Mouse (Mus musculus): Measurements from ENCODE around the gene Hspa1l. TPM values are rescaled to one million over a fixed set of nuclear protein-coding genes. Genes with fewer than 3 reads are reported as not detected.
"Not testable (repeated sequence)": the region's sequence is repeated elsewhere in the genome, so short reads cannot be mapped to it uniquely, and the experiment has no call there.

The Hspa1l gene
- polyA plus RNA-seq, 1 experiment from 2014 or later, result 2.3 TPM

DNA sequence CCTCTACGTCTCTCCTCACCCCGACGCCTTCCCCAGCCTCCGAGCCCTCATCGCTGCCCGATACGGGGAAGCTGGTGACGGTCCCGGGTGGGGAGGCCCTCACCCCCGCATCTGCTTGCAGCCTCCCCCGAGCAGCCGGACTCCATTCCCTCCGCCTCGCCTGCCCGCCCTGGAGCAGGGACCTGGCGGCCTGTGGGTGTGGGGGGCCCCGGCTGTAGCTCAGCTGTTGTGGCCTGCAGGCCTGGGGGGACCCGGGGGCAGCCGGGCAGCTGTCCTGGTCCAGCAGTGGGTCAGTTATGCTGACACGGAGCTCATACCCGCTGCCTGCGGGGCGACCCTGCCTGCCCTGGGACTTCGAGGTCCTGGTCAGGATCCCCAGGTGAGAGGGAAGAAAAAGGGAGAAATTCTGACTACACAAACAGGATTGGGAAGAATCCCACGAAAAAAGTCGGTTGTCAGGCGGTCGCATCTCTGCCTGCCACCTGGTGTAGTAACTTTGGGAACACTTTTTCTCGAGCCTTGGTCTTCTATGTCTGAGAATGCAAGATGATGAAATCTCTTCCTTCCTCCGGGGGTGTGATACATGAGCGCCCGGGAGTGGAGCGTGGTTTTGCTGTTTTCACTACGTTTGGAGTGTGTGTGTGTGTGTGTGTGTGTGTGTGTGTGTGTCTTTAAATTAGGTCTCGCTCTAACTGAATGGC is 29.1 kb downstream of the Hspa1l start:
- H3K4me2 ChIP-seq (replicated peaks), result peak overlapping the region; percentile 97
- H3K9me3 ChIP-seq, result no peaks in the 10 kb centered on the region
- H3K27me3 ChIP-seq (replicated peaks), result no peaks in the 10 kb centered on the region
- H3K4me3 ChIP-seq, result peak overlapping the region; percentile 95
- peaks cover 29% of the 10 kb centered on the region for H3K4me1 ChIP-seq
- peak overlapping the region; percentile 94; the same call in 1 of the 2 replicates for H3K27ac ChIP-seq
- under 1% methylated on average over 35 of the region's 35 CpGs for WGBS
- H3K9ac ChIP-seq, result peak overlapping the region; percentile 96
- ATAC-seq (ENCODE audit: low FRiP score, low read depth), result 0 out of 2 replicates have a peak, but pooled peaks have one; percentile 13
- peaks cover 37% of the 10 kb centered on the region for H3K36me3 ChIP-seq

- no peaks in the 10 kb centered on the region for H3K9me3 ChIP-seq
- no peak overlapping the region for H3K27ac ChIP-seq
- 11% methylated on average over 12 of the region's 12 CpGs for WGBS
- peak overlapping the region; percentile 97 for H3K4me2 ChIP-seq (replicated peaks)
- peak overlapping the region; percentile 95 for H3K4me3 ChIP-seq
- no peak for ATAC-seq (ENCODE audit: low FRiP score, low read depth)
- H3K36me3 ChIP-seq, result peaks cover 42% of the 10 kb centered on the region
- H3K9ac ChIP-seq, result peak overlapping the region; percentile 96
- no peaks in the 10 kb centered on the region for H3K27me3 ChIP-seq (replicated peaks)
- peaks cover 29% of the 10 kb centered on the region for H3K4me1 ChIP-seq
Observed at GRCm38 (mm10) chr17:35002153-35002865, 29.8 kb downstream of the Hspa1l start.

- Histone ChIP-seq H3K36me3 (peaks cover 45% of the 10 kb centered on the region), H3K4me2 (replicated peaks) (peak overlapping the region; percentile 97), H3K9me3 (no peaks in the 10 kb centered on the region), H3K9ac (no peak overlapping the region; the same call in 1 of the 2 replicates), H3K4me3 (no peak overlapping the region), H3K4me1 (peaks cover 29% of the 10 kb centered on the region), H3K27me3 (replicated peaks) (no peaks in the 10 kb centered on the region), H3K27ac (no peak overlapping the region)
- 74% methylated on average over 9 of the region's 9 CpGs for WGBS
- no peak for ATAC-seq (ENCODE audit: low FRiP score, low read depth)
Observed at GRCm38 (mm10) chr17:35003022-35003838, 30.7 kb downstream of the Hspa1l start.

DNA sequence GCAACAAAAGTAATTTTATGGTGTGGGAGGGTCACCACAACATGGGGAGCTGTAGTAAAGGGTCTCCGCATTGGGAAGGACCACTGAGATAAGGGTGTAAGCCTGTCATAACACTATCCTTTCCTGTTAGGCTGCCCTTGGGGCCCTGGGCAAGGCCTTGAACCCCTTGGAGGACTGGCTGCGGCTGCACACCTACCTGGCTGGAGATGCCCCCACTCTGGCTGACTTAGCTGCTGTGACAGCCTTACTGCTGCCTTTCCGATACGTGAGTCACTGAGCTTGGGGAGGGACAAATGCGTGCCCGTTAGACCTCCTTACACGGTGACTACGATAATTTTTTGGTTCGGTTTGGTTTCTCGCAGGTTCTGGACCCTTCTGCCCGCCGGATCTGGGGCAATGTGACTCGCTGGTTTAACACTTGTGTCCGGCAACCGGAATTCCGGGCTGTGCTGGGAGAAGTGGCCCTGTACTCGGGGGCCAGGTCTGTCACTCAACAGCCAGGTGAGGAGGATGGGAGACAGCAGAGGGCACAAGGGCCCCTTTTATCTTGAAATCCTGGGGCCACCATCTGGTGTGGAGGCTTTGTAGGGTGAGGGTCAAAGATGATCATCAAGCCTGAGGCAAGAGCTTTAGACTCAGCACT is 31.7 kb downstream of the Hspa1l start:
- 97% methylated on average over 17 of the region's 17 CpGs for WGBS
- no peak for ATAC-seq (ENCODE audit: low FRiP score, low read depth)
- Histone ChIP-seq H3K9me3 (no peaks in the 10 kb centered on the region), H3K27me3 (replicated peaks) (no peaks in the 10 kb centered on the region), H3K4me3 (no peak overlapping the region), H3K27ac (no peak overlapping the region), H3K4me2 (replicated peaks) (no peak overlapping the region), H3K4me1 (peaks cover 29% of the 10 kb centered on the region), H3K36me3 (peaks cover 50% of the 10 kb centered on the region), H3K9ac (no peak overlapping the region)

DNA sequence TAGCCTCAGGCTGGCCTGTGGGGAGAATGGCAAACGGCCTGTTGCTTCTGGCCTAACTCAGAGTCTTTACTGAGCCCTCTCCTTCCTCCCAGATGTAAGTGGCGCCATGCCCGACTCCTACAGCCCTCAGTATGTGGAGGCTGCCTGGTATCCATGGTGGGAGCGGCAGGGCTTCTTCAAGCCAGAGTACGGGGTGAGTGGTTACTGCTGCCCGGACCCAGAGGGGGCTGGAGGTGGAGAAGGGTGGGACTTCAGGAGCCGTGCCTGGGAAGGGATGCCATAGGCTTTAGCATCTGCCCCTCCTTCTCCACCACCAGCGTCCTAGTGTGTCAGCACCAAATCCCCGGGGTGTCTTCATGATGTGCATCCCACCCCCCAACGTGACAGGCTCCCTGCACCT is 32.7 kb downstream of the Hspa1l start:
- no peak overlapping the region for H3K27ac ChIP-seq
- peaks cover 59% of the 10 kb centered on the region for H3K36me3 ChIP-seq
- no peak overlapping the region for H3K4me2 ChIP-seq (replicated peaks)
- H3K9ac ChIP-seq, result no peak overlapping the region
- no peaks in the 10 kb centered on the region for H3K9me3 ChIP-seq
- ATAC-seq (ENCODE audit: low FRiP score, low read depth), result no peak
- no peak overlapping the region for H3K4me3 ChIP-seq
- H3K27me3 ChIP-seq (replicated peaks), result no peaks in the 10 kb centered on the region
- peaks cover 22% of the 10 kb centered on the region for H3K4me1 ChIP-seq
- WGBS, result 91% methylated on average over 10 of the region's 10 CpGs

DNA sequence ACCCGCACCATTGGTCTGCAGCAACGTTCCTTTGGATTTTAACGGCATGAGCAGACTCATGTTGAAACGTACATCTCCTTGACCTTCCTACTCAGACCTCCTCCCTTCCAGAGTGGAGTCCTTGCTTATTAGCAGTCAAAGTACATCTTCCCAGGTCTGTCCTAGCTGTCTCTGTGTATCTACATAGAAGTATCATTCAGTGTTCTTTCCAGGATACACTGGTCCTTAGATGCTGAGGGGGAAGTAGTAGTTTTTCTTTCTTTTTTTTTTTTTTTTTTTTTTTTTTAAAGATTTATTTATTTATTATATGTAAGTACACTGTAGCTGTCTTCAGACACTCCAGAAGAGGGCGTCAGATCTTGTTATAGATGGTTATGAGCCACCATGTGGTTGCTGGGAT is 33.4 kb downstream of the Hspa1l start:
- Histone ChIP-seq H3K36me3 (peaks cover 67% of the 10 kb centered on the region), H3K4me1 (peaks cover 22% of the 10 kb centered on the region)
- not testable (repeated sequence) for ATAC-seq (ENCODE audit: low FRiP score, low read depth); H3K4me2 ChIP-seq (replicated peaks); H3K27me3 ChIP-seq (replicated peaks); H3K4me3 ChIP-seq; H3K9ac ChIP-seq; H3K9me3 ChIP-seq; H3K27ac ChIP-seq
- 93% methylated on average over 4 of the region's 5 CpGs for WGBS

DNA sequence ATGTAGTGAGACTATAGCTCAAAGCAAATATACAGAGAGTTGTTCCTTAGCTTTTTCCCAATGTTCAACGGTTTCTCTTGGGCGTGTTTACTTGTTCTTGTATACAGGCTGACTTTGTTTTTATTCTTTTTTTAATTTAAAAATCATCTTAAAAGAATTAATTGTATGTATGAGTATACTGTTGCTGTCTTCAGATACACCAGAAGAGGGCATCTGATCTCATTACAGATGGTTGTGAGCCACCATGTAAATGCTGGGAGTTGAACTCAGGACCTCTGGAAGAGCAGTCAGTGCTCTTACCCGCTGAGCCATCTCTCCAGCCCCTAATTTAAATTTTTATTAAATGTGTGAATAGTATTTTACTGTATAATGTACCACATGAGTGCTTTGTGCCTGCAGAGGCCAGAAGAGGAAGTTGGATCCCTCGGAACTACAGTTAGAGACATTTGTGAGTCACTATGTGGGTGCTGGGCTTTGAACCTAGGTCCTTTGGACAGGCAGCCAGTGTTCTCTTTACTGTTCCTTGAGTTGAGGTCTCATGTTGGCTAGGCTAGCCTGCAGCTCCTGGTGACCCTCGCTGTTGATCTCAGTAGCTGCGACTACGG is 35.0 kb downstream of the Hspa1l start:
- no peak overlapping the region for H3K4me3 ChIP-seq
- WGBS, result 95% methylated on average over 7 of the region's 7 CpGs
- no peak overlapping the region for H3K9ac ChIP-seq
- no peaks in the 10 kb centered on the region for H3K9me3 ChIP-seq
- no peak for ATAC-seq (ENCODE audit: low FRiP score, low read depth)
- no peaks in the 10 kb centered on the region for H3K27me3 ChIP-seq (replicated peaks)
- H3K4me1 ChIP-seq, result peaks cover 10% of the 10 kb centered on the region
- H3K4me2 ChIP-seq (replicated peaks), result no peak overlapping the region
- peaks cover 83% of the 10 kb centered on the region for H3K36me3 ChIP-seq
- no peak overlapping the region for H3K27ac ChIP-seq

DNA sequence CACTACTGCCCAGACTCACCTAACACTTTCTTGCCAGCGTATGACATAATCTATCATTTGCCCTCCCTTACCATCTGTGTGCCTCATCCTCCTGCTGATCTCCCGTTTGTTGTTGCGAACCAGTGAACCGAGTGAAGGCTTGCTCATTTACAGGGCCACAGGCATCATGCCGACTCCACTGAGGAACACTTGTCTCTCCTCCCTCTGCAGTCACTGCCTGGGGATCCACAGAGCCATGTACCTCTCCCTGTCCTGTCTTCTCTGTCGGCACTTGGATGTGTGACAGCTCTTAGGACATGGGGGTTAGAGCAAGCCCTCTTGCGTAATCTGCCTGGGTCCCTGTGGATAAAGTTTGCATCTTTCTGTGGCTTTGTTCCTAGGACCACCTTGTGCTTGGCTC is 37.1 kb downstream of the Hspa1l start:
- Histone ChIP-seq H3K27me3 (replicated peaks) (no peaks in the 10 kb centered on the region), H3K4me3 (no peak overlapping the region), H3K4me1 (no peaks in the 10 kb centered on the region), H3K4me2 (replicated peaks) (no peak overlapping the region), H3K9me3 (no peaks in the 10 kb centered on the region), H3K36me3 (peaks cover 97% of the 10 kb centered on the region), H3K9ac (0 out of 2 replicates have a peak overlapping the region, but pooled peaks have one; percentile 8), H3K27ac (no peak overlapping the region)
- no peak for ATAC-seq (ENCODE audit: low FRiP score, low read depth)
- WGBS, result 88% methylated on average over 7 of the region's 7 CpGs

DNA sequence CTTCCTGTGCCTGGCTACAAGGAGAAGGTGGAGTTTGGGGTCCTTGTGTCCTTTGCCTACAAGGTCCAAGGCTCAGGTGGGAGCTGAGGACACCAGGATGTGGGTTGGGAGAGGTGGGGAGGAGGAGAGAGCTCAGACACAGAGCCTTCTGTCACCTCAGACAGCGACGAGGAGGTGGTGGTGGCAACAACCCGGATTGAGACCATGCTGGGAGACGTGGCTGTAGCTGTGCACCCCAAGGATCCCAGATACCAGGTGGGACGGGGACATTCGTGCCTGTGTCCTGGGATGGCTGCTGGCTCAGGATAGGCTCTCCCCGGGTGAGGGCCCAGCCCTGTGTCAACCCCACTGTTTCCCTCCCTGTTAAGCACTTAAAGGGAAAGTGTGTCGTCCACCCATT is 38.9 kb downstream of the Hspa1l start:
- no peak overlapping the region for H3K4me3 ChIP-seq

GRCm38 (mm10) chr17:35012430-35012829 is 39.9 kb downstream of the Hspa1l start:
- H3K9me3 ChIP-seq, result no peaks in the 10 kb centered on the region
- H3K4me1 ChIP-seq, result 0 out of 2 replicates have a peak, but pooled peaks cover 4% of the 10 kb centered on the region
- H3K36me3 ChIP-seq, result peaks cover 98% of the 10 kb centered on the region
- H3K27ac ChIP-seq, result no peak overlapping the region
- H3K27me3 ChIP-seq (replicated peaks), result no peaks in the 10 kb centered on the region
- 83% methylated on average over 13 of the region's 13 CpGs for whole genome bisulfite sequencing
- H3K9ac ChIP-seq, result no peak overlapping the region; the same call in 1 of the 2 replicates
- H3K4me2 ChIP-seq (replicated peaks), result no peak overlapping the region
- H3K4me3 ChIP-seq, result no peak overlapping the region
- no peak for ATAC-seq (ENCODE audit: low FRiP score, low read depth)

More for the DNA sequence above, 38.9 kb downstream of the Hspa1l start:
- H3K4me1 ChIP-seq, result 0 out of 2 replicates have a peak, but pooled peaks cover 3% of the 10 kb centered on the region
- no peak overlapping the region for H3K4me2 ChIP-seq (replicated peaks)
- peaks cover 99% of the 10 kb centered on the region for H3K36me3 ChIP-seq
- no peaks in the 10 kb centered on the region for H3K27me3 ChIP-seq (replicated peaks)
- H3K9ac ChIP-seq, result no peak overlapping the region
- 93% methylated on average over 8 of the region's 8 CpGs for WGBS
- H3K27ac ChIP-seq, result no peak overlapping the region
- ATAC-seq (ENCODE audit: low FRiP score, low read depth), result no peak
- no peaks in the 10 kb centered on the region for H3K9me3 ChIP-seq

GRCm38 (mm10) chr17:35013221-35013620 is 40.7 kb downstream of the Hspa1l start:
- no peaks in the 10 kb centered on the region for H3K27me3 ChIP-seq (replicated peaks)
- H3K4me1 ChIP-seq, result 0 out of 2 replicates have a peak, but pooled peaks cover 4% of the 10 kb centered on the region
- H3K4me2 ChIP-seq (replicated peaks), result no peak overlapping the region
- peaks cover 93% of the 10 kb centered on the region for H3K36me3 ChIP-seq
- 85% methylated on average over 6 of the region's 6 CpGs for WGBS
- H3K9me3 ChIP-seq, result no peaks in the 10 kb centered on the region
- H3K27ac ChIP-seq, result no peak overlapping the region
- H3K9ac ChIP-seq, result no peak overlapping the region
- H3K4me3 ChIP-seq, result no peak overlapping the region
- no peak for ATAC-seq (ENCODE audit: low FRiP score, low read depth)
